Mouse (Mus musculus) limb, embryonic 11.5 days (tissue): ENCODE measurements at regions not wholly inside any gene's neighbourhood (a gene's known extent, or its start where the extent isn't known, plus 50 kb on each side); places are given as distances from the start of the nearest gene placed in this dataset.

ENCODE experiments used
- ATAC-seq: fragments of 200-750 bp; cut with Nextera tagmentation; 2 replicates; pipeline ENCODE4 v1.8.0; 2017; ENCODE audit warnings: low read depth; ENCODE audit not compliant: insufficient number of reproducible peaks, low FRiP score, low TSS enrichment
- DNase-seq: peaks from one replicate; pipeline ENCODE4 v3.0.0-alpha.2; 2015; ENCODE audit warnings: low spot score
- H3K27ac ChIP-seq: fragments of 300-500 bp; sonication (generic); replicated peaks from 2 replicates; pipeline ENCODE4 v1.5.1; 2014; ENCODE audit warnings: low read depth, mild to moderate bottlenecking, low read length
- H3K27me3 ChIP-seq: fragments of 300-500 bp; sonication (generic); 2 replicates; pipeline ENCODE4 v1.6.1; 2014; ENCODE audit warnings: mild to moderate bottlenecking, low read length, mixed read lengths; ENCODE audit not compliant: control insufficient read depth, insufficient read depth
- H3K36me3 ChIP-seq: fragments of 300-500 bp; sonication (generic); 2 replicates; pipeline ENCODE4 v1.6.1; 2014; ENCODE audit warnings: mild to moderate bottlenecking, low read length, moderate library complexity, mixed read lengths; ENCODE audit not compliant: control insufficient read depth, insufficient read depth
- H3K4me1 ChIP-seq: fragments of 300-500 bp; sonication (generic); 2 replicates; pipeline ENCODE4 v1.6.1; 2014; ENCODE audit warnings: low read length, mixed read lengths; ENCODE audit not compliant: control insufficient read depth, insufficient read depth
- H3K4me2 ChIP-seq: fragments of 300-500 bp; sonication (generic); 2 replicates; pipeline ENCODE4 v1.6.1; 2014; ENCODE audit warnings: low read depth, mild to moderate bottlenecking, moderate library complexity; ENCODE audit not compliant: severe bottlenecking
- H3K4me3 ChIP-seq: fragments of 300-500 bp; sonication (generic); 2 replicates; pipeline ENCODE4 v1.5.1; 2014; ENCODE audit warnings: low read depth, low read length
- H3K9ac ChIP-seq: fragments of 300-500 bp; sonication (generic); 2 replicates; pipeline ENCODE4 v1.6.1; 2014; ENCODE audit warnings: mild to moderate bottlenecking, low read length
- H3K9me3 ChIP-seq: fragments of 300-500 bp; sonication (generic); 2 replicates; pipeline ENCODE4 v1.6.1; 2016; ENCODE audit warnings: low read length; ENCODE audit not compliant: control insufficient read depth
- WGBS: fragments of 180-500 bp; shearing (Covaris S2); extraction: QIAGEN DNeasy Blood & Tissue Kit; methylation state at CpG from one replicate; pipeline ENCODE4 v1.1.7; 2014; 5-methylcytosine and 5-hydroxymethylcytosine counted together

DNA sequence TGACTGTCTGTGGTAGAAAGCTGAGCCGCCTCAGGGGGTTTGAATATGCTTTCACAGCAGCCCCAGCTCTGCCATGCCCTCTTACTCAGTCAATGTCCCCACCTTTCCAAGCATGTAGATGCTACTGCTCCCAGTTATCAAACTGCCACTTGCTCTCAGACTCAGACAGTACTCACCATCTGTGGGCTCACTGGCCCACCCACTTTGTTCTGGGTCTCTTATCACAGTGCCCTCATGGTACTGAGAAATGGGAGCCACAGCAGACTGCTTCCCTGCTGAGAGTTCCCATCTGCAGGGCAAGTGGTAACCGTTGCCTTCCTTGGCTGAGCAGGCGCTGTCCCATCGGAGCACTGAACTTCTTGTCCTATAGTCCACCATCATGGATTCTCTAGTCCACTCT, 286.6 kb downstream of the Gm11011 start:
- Histone ChIP-seq H3K9me3 (no peaks in the 10 kb centered on the region; the same call in 1 of the 2 replicates), H3K4me2 (no peak overlapping the region), H3K9ac (no peak overlapping the region), H3K4me1 (0 out of 2 replicates have a peak, but pooled peaks cover 3% of the 10 kb centered on the region), H3K27ac (no peak overlapping the region), H3K4me3 (no peak overlapping the region), H3K36me3 (no peaks in the 10 kb centered on the region), H3K27me3 (no peaks in the 10 kb centered on the region)
- ATAC-seq: no peak
- DNase-seq: no peak
- 91% methylated on average over 4 of the region's 4 CpGs for WGBS

DNA sequence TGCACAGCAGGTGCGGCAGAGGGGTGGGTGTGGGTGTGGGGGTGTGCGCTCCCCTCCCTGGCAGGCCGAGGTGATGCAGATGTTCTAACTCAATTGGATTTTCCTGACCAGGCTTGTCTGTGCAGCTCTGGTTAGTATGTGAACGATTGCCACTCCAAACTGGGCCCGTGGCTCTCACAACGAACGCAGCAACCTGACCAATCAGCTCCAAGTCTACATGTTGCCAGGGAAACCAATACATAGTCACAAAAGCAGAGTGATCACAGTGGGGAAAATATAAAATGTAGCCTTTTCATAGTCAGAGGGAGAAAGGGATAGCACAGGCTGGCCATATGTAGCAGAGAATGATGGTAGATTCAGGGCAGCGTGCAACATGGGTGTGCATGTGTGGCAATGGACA, 287.1 kb downstream of the Gm11011 start:
- Histone ChIP-seq H3K27me3 (no peaks in the 10 kb centered on the region), H3K9ac (no peak overlapping the region), H3K36me3 (no peaks in the 10 kb centered on the region), H3K4me2 (no peak overlapping the region), H3K4me3 (no peak overlapping the region), H3K27ac (no peak overlapping the region), H3K9me3 (no peaks in the 10 kb centered on the region; the same call in 1 of the 2 replicates), H3K4me1 (0 out of 2 replicates have a peak, but pooled peaks cover 3% of the 10 kb centered on the region)
- no peak for DNase-seq
- 90% methylated on average over 8 of the region's 8 CpGs for WGBS
- ATAC-seq: no peak

DNA sequence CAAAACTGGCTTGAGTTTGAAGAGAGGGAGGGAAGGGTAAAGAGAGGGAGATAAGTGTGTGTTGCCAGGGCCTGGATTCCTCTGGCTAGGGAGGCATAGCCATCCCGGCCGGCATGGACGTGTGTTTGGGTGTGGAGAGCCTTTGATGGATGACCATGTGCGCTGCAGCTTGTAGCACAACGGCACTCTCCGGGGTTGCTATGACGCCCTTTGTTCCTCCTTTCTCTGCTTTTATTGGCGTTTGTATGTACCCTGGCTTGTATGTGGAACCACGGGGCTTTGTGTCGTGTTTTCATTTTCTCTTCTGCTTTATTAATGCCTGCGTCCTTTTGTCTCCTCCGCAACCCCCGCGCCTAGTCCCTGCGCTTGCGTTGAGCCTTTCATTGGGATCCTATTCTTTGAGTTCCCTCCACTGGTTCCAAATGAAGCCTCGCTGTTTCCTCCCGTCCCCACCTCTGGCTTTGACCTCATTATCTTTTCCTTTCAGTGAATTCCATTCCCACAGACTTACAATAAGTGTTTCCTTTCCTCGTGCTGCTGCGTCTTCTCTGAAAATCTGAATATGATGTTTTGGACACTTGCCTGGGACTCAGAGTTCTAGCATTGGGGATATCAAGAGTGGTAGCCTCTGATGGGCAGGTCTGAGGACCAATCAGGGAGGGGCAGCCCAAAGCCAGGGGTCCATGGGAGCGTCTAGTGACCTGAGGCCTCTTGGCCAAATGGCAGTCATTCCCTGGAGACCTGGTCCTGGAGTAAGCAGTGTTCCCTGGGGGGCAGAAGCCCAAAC, 289.5 kb downstream of the Gm11011 start:
- Histone ChIP-seq H3K4me2 (peak overlapping the region; percentile 20; the same call in 1 of the 2 replicates), H3K4me1 (0 out of 2 replicates have a peak, but pooled peaks cover 3% of the 10 kb centered on the region), H3K27ac (no peak overlapping the region), H3K27me3 (no peaks in the 10 kb centered on the region), H3K9ac (no peak overlapping the region), H3K4me3 (no peak overlapping the region), H3K36me3 (no peaks in the 10 kb centered on the region), H3K9me3 (no peaks in the 10 kb centered on the region; the same call in 1 of the 2 replicates)
- ATAC-seq (no peak), DNase-seq (peak; percentile 55)
- WGBS: 43% methylated on average over 21 of the region's 21 CpGs

DNA sequence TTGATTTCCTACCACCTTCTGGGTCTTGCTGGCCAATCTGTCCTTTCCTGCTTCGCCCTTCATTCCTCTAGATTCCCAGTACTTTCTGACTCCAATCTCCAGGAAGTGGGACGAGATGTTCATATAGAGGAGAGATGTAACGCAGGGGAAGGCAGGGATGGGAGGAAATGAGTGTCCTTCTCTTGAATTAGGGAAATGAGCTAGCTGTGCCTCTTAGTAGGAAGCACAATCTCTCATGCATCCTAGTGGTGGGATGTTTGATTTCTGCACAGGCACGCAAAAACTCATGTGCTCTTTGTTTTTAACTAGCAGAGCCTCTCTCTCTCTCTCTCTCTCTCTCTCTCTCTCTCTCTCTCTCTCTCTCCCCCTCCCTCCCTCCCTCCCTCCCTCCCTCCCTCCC, 290.3 kb downstream of the Gm11011 start:
- WGBS: 66% methylated on average over 4 of the region's 4 CpGs
- no peak for DNase-seq

DNA sequence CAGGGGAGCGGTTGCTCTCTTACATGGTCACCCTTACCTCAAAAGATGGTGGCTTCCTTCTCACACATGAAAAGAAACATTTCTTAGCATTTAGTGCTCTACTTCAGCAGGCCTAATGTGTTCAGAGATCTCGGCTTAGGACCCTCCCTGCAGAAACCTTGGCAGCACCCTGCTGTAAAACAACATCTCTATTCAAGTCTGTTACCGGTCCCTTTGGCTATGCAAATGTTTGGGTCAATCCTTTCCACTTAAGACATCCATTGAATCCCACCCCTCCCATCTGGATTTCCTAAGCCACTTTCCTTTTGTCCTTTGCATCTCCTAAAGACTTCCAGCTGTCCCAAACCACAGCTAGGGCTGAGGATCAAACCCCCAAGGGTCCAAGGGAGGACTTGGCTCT, 294.2 kb downstream of the Gm11011 start:
- DNase-seq (no peak), ATAC-seq (no peak)

More for the DNA sequence above, 290.3 kb downstream of the Gm11011 start:
- H3K4me3 ChIP-seq: no peak overlapping the region
- H3K4me2 ChIP-seq: no peak overlapping the region
- H3K36me3 ChIP-seq: no peaks in the 10 kb centered on the region
- no peak overlapping the region for H3K9ac ChIP-seq
- no peaks in the 10 kb centered on the region; the same call in 1 of the 2 replicates for H3K9me3 ChIP-seq
- H3K27ac ChIP-seq: no peak overlapping the region
- no peaks in the 10 kb centered on the region for H3K27me3 ChIP-seq
- ATAC-seq: no peak
- 0 out of 2 replicates have a peak, but pooled peaks cover 3% of the 10 kb centered on the region for H3K4me1 ChIP-seq

DNA sequence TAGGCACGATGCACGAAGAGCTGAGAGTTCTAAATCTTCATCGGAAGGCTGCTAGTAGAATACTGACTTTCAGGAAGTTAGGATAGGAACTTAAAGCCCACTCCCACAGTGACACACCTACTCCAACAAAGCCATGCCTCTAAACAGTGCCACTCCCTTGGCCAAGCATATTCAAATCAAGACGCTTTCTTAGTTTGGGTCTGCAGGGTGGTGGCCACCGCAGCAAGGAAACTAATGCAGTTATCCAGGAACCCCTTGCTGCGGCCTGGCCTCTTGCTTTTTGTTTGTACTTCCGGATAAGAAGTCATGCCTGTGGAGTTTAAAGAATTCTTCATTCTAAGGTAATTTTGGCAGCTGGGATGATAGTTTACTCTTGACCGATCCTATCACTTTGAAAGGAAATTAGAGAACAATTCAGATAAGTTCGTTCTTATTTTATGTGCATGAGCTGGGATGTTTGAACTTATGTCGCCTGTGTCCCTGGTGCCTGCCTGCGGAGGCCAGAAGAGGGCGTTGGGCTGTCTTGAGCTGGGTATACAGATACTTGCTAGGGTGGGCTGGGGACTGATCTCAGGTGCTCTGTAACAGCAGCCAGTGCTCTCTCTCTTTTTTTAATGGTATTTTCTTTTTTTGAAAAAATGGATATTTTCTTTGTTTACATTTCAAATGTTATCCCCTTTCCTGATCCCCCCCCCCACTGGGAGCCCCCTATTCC, 298.5 kb downstream of the Gm11011 start:
- H3K4me3 ChIP-seq: no peak overlapping the region
- no peaks in the 10 kb centered on the region for H3K9me3 ChIP-seq
- no peak overlapping the region for H3K9ac ChIP-seq
- H3K4me1 ChIP-seq: no peaks in the 10 kb centered on the region
- no peak for DNase-seq
- no peaks in the 10 kb centered on the region for H3K27me3 ChIP-seq
- H3K4me2 ChIP-seq: no peak overlapping the region
- WGBS: 93% methylated on average over 12 of the region's 12 CpGs
- H3K27ac ChIP-seq: no peak overlapping the region
- no peaks in the 10 kb centered on the region for H3K36me3 ChIP-seq
- ATAC-seq: no peak

More for the DNA sequence above, 294.2 kb downstream of the Gm11011 start:
- H3K36me3 ChIP-seq: no peaks in the 10 kb centered on the region
- H3K9ac ChIP-seq: no peak overlapping the region
- H3K4me2 ChIP-seq: no peak overlapping the region
- no peaks in the 10 kb centered on the region for H3K27me3 ChIP-seq
- 40% methylated on average over 3 of the region's 3 CpGs for WGBS
- H3K27ac ChIP-seq: no peak overlapping the region
- no peak overlapping the region for H3K4me3 ChIP-seq
- H3K9me3 ChIP-seq: no peaks in the 10 kb centered on the region
- 0 out of 2 replicates have a peak, but pooled peaks cover 3% of the 10 kb centered on the region for H3K4me1 ChIP-seq

DNA sequence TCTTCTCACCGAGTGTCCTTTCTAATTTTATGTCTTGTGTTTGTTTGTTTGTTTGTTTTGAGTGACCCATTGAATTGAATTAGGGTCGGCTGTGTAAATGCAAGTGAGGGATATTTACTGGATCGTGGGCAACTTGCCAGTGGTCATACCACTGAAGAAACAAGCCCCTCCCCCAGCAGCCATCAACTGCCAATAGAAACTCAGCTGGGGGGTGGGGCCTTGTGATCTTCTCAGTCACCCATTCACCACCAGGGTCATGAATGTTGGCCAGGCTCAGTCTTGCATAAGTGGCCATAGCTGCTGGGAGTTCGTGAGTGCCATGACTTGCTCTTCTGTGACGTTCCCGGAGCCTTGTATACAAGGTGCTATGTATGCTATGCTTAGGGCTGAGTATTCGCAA, 300.8 kb downstream of the Gm11011 start:
- Histone ChIP-seq H3K4me2 (no peak overlapping the region), H3K4me3 (no peak overlapping the region), H3K27ac (no peak overlapping the region), H3K9ac (no peak overlapping the region), H3K4me1 (0 out of 2 replicates have a peak, but pooled peaks cover 6% of the 10 kb centered on the region), H3K9me3 (no peaks in the 10 kb centered on the region), H3K36me3 (no peaks in the 10 kb centered on the region), H3K27me3 (no peaks in the 10 kb centered on the region)
- WGBS: 87% methylated on average over 7 of the region's 7 CpGs
- DNase-seq (no peak), ATAC-seq (no peak)

DNA sequence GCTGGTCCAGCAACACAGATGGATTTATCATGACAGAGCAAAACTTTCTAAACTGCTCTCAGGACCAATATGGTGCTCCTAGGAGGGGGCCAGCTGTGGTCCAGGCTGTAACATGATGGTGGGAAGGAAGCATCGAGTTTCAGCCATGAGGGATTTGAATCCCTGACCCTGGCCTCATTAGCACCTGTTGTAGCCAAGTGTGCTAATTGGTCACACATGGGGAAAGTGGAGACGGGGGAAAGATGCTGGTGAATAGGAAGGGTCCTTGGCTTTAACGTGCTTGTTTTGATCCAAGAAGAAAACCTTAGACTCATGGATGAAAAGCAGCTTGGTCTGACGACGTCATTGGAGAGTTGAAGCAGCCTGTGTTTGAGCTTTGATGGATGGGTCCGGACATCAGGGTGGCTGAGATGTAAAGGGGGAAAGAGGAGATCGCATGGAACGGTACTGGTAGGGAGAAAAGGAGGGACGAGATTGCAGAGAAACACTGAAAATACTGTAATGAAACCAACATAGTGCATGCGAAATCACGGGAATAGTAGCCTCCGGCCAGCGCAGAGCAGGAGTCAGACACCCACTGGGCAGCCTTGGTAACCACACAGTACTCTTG, 304.9 kb downstream of the Gm11011 start:
- no peaks in the 10 kb centered on the region for H3K9me3 ChIP-seq
- 0 out of 2 replicates have a peak, but pooled peaks cover 6% of the 10 kb centered on the region for H3K4me1 ChIP-seq
- H3K27ac ChIP-seq: no peak overlapping the region
- DNase-seq: peak; percentile 69
- 37% methylated on average over 11 of the region's 13 CpGs for WGBS
- H3K36me3 ChIP-seq: no peaks in the 10 kb centered on the region
- H3K4me3 ChIP-seq: no peak overlapping the region
- H3K4me2 ChIP-seq: no peak overlapping the region
- ATAC-seq: peak; percentile 72
- H3K9ac ChIP-seq: no peak overlapping the region
- H3K27me3 ChIP-seq: no peaks in the 10 kb centered on the region
